Mouse (Mus musculus): ENCODE results near the gene Rab19.
A peak's percentile ranks its signal among the peaks of the same experiment; 100 is the strongest.
"Not testable (repeated sequence)": the region's sequence is repeated elsewhere in the genome, so short reads cannot be mapped to it uniquely, and the experiment has no call there.

Gene Rab19

DNA sequence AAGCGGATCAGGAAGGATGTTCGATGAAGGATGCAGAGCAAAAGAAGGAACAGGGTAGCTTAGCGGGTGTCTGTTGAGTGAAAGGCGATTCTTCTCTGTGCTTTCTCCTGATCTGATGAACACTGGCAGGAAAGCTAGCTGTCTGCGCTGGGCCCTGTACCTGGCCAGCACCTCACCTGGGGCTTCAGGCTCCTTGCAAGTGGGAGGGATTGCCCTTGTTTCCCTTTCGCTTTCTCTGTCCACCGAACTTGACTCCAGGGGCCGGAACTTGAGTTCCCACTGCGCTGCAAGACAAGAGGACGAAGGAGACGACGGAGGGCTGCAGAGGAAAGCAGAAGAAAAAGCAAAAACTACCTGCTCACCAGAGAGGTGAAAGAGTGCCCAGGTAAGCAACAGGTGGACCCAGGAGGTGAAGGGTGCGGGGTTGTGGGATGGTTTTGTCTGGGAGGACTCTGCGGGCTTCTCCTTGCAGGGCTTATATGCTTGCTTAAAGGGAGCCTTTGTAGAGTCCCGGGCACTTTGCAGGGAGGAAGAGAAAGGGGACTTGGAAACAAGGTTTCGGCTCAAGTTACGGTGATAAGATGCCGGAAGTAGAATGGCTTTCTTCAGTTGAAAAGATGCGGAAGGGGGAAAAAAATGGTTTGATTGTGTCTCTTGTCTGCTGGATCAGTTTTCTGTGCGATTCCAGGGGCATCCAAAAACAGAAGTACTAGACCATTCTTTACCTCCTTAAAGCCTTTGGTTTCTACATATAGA is at the start of gene Rab19:
TSS of gene Rab19 (plus strand) at position 51 of the 756 bp plus-strand sequence.
- no peak for DNase-seq

DNA sequence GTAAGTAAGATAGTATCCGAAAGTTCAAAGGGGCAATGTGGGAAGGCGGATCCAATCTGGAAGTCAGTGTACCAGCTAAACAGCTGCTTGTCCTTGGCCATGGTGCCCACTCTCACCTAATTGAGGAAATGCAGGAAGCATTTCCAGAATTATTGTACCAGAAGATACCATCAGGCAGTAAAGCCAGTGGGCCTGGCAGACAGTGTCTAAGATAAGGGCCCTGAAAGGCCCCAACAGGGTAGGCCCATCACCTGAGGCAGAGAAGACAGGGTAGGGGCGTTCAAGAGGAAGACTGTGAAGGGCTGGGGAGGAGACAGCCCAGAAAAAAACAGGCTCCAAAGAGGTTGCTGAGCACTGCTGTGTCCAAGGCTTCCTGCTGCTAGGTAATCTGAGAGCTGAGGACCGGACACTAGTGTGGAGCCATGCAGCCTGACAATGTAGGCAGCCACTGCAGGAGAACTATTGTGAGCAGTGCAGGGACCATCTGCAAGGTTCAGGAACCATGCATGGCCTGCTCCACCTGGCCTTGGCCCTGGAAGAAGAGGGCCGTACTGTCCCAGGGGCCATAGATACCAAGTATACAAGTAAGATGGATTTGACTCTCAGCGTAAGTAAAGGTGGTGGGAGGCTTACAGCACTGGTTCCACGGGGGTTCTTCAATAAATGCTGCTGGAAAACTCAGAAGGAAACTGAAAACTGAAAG is 48.8 kb upstream of the Rab19 start:
- no peak for DNase-seq

DNA sequence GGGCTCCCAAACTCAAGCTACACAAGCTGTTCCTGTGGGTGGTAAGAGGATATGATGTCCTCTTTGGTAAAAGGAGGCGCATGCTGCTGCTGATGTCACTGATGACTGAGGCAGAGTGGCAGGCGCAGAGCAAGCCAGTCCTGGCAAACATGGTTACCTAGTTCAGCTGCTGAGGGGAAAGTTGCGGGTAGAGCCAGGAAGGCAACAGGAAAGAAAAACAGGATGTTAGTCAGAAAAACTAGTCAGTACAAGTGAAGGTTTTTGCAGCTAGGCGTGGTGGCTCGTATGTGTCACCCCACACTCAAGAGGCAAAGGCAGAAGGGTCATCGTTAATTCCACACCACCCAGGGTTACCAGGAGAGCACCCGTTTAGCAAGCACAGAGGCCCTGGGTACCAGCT is 46.8 kb upstream of the Rab19 start:
- DNase-seq, result no peak

DNA sequence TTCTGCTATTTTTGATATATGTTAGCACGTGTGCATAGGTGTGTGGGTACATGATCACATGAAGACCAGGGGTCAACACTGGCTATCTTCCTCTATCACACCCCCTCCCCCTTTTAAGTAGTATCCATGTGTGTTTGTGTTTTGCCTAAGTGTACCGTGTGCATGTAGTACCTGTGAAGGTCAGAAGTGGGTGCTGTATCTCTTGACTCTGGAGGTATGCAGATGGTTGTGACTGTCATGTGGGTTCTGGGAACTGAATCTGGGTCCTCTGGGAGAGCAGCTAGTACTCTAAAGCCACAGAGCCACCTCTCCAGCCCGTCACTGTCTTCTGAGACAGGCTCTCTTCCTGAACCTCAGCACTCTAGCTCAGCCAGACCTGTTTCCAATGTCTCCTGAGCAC is 46.1 kb upstream of the Rab19 start:
- no peak for DNase-seq

GRCm38 (mm10) chr6:39338359-39338758 is 42.6 kb upstream of the Rab19 start:
- no peak for DNase-seq

- no peak for DNase-seq
These were observed 39.2 kb upstream of the Rab19 start for GRCm38 (mm10) chr6:39341798-39342197.

DNA sequence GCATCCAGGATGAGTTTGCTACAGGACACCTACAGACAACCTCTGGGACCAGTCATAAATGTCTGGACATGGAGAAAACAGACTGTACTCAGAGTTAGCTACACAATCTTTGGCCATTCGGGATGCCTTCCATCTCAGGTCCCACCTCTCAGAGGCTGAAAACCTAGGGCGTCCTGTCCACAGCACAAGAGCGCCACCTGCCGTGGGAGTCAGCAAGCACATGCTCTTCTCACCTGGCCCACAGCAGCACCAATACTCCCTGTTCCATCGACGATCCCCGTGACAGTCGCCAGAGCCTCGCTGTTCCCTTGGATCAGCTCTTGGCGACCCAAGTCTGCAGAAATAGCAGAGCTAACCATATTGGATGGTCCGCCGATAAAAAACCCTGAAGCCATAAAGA is 37.0 kb upstream of the Rab19 start:
- peak; percentile 78 for DNase-seq

- DNase-seq, result no peak
These were observed 35.5 kb upstream of the Rab19 start for GRCm38 (mm10) chr6:39345430-39345829.

DNA sequence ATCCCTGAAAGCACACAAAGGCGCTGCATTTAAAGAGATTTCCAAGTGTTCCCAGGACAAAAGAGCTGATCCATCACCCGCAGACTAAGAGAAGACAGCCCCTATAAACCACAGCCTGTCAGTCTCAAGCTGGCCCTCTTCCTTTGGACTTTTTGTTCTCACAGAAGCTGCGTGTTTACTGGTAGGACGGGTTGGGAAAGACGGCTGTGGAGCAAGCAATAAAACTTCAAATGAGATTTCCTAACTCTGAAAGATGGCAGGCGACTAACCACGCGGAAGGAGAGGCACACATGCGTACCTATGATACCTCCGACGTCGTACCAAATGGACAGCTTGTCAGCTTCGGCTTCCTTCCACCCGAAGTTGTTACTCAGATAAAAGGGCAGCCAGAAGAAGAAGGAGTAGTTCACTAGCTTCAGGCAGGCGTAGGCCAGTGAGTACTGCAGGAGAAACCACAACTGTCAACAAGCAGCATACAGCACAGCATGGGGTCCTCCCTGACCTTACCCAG is 33.9 kb upstream of the Rab19 start:
- DNase-seq, result no peak

- no peak for DNase-seq
These were observed 32.8 kb upstream of the Rab19 start for GRCm38 (mm10) chr6:39347880-39348814.

GRCm38 (mm10) chr6:39348946-39349345 is 32.0 kb upstream of the Rab19 start:
- DNase-seq, result no peak

DNA sequence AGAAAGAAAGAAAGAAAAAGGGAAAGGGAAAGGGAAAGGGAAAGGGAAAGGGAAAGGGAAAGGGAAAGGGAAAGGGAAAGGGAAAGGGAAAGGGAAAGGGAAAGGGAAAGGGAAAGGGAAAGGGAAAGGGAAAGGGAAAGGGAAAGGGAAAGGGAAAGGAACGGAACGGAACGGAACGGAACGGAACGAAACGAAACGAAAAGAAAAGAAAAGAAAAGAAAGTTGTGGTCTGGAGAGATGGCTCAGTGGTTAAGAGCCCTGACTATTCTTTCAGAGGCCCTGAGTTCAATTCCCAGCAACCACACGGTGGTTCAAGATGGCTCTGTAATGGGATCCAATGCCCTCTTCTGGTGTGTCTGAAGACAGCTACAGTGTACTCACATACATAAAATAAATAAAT is 21.8 kb upstream of the Rab19 start:
- DNase-seq, result not testable (repeated sequence)

- no peak for DNase-seq
These were observed 18.3 kb upstream of the Rab19 start for GRCm38 (mm10) chr6:39362684-39363083.

DNA sequence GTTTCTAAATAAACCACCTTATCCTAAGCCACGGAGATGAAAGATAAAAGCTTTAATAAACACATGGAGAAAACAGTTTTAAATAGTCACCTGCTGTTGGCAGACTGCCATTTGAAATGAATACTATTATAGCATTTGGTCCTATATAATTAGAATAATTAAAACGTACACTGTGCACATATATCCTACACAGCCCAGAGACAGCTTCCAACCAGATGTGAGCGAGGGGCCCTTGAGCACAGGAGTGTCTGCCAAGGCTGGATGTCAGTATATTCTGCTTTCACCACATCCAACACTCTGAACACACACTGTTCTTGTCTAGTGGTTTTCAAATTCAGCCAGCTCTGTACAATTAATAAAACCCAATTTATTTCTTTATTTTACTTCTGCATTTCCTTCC is 11.3 kb upstream of the Rab19 start:
- DNase-seq, result no peak

DNA sequence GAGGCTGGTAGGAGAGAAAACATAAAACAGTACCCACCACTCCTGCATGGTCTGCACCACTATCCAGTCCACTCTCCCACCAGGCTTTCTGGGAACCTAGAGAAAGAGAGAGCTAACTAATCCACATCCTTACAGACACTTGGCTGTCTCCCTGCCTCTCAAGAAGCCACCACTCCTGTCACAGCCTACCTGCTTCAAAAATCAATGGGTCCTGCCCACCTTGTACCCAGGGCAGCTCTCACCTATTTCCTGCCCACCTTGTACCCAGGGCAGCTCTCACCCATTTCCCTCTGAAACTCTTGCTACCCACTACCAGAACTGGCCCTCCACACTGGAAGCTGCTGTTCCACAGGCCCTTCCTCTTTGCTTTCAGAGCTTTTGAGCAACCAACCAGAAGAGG is 8.9 kb upstream of the Rab19 start:
- DNase-seq, result no peak

GRCm38 (mm10) chr6:39372727-39373126 is 8.2 kb upstream of the Rab19 start:
- peak; percentile 24 for DNase-seq

- no peak for DNase-seq
These were observed 7.5 kb upstream of the Rab19 start for GRCm38 (mm10) chr6:39373301-39373955.

DNA sequence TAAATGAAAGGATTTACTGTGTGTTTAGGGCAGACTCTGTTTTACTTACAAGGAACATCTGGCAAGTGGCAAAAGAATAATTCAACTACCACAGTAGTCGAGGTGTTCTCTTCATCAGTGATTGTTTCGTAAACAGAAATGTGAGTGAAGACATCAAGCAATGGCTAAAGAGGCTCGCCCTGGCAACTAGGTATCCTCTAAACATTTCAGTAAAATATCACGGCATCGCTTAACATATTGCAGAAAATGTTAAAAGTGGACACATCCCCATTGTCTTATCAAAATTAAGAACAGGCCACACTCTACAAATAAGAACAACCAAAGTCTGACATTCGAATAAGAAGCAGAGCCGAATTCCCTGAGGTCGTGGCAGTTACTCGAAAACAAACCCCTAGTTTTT is 4.2 kb upstream of the Rab19 start:
- no peak for DNase-seq

DNA sequence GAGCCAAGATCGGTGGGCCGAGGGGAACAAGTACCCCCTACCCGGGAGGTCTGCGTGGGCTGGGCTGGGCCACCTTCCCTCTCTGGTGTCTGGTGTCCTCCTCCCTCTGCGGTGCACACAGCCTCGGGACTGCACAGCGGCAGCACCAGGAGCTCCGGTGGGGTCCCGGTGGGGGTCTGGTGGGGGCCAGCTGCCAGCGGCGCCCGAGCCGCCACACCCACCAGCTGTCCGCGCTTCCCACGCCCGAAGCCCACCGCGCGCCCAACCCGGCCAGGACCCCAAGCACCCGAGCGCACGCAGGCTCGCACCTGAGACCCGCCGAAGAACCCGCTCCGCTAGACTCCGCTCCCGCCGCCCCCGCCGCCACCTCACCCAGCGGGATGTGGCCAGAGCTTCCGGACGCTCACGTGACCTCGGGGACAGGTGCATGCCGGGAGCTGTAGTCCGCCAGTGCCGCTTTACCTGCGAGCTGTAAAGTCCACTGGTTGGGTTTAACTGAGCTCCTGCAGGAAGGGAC is 3.6 kb upstream of the Rab19 start, which contains the start of gene Slc37a3:
TSS of gene Slc37a3 (minus strand) at position 365 of the 517 bp plus-strand sequence.
- DNase-seq, result peak; percentile 88

DNA sequence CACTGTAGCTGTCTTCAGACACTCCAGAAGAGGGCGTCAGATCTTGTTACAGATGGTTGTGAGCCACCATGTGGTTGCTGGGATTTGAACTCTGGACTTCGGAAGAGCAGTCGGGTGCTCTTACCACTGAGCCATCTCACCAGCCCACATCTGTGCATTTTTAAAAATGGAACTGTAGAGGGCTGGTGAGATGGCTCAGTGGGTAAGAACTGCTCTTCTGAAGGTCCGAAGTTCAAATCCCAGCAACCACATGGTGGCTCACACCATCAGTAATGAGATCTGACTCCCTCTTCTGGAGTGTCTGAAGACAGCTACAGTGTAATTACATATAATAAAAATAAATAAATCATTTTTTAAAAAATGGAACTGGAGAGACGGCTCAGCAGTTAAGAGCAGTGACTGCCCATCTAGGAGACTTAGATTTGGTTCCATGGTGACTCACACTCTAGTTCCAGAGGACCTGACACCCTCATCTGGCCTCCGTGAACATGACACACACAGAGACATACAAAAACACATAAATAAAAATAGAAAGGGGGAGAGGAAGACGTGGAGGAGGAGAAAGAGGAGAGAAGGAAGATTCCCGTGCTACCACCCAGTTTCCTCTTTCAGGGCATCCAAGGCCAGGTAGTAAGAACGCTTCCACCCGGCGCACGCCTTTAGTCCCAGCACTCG is 2.7 kb upstream of the Rab19 start:
- not testable (repeated sequence) for DNase-seq

DNA sequence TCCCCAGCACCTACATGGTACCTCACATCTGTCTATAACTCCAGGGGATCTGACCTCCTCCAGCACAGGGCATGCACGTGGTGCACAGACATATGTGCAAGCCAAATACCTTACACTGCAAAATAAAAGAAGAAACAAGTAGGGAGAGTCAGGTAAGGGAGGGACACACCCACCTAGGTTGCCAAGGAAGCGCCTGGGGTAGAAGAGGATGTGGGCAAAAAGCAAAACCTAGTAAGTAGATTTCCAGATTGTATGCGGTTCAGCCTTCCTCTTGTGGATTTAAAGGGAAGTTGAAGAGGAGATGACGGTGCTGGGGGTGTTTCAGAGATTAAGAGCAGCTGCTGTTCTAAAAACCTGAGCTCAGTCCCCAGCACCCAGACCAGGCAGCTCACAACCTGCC is 1.8 kb upstream of the Rab19 start:
- no peak for DNase-seq

DNA sequence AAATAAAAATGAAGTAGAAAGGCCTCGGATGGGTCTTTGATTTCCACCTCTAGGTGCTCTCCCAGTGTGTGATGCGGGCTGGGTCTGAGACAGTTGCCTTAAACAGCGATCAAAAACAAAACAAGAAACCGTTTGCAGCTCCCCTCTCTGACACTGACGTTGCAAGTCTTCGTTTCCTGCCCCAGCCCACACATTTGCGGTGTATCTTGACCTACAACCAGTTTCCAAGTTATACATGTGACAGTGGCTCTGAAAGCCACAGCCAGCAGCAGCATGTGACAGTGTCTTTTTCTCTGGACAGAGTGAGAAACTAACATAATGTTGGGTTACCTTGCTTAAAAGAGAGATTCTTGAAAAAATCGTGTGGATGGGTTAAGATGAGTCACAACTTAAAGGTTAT is 1.2 kb upstream of the Rab19 start:
- no peak for DNase-seq

Data from liver (tissue).